Mouse (Mus musculus): ENCODE data around the gene Ddb2.

Gene Ddb2

GRCm38 (mm10) chr2:91254725-91255380 is 18.1 kb upstream of the Ddb2 start:
- DNase-seq, result no peak

- no peak for DNase-seq
Measured at GRCm38 (mm10) chr2:91252512-91252911, 15.7 kb upstream of the Ddb2 start.

DNA sequence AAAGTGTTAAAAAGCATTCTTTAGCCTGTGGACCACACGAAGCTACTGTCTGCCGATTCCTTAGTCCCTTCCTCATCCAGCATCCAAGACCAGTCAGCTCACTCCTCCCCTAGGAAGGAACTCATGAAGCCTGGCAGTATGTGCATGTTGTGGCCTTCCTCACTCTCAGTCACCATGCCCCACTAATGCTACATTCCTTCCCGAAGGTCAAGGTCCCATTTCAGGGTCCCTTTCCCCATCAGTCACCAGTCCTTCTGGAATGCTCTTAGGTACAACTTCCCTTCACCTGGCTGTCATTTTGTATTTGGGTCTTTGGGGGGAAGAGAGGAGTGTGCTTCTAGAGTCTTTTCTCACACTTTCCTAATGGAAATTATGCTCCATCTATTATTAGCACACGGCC is 15.2 kb upstream of the Ddb2 start:
- no peak for DNase-seq

DNA sequence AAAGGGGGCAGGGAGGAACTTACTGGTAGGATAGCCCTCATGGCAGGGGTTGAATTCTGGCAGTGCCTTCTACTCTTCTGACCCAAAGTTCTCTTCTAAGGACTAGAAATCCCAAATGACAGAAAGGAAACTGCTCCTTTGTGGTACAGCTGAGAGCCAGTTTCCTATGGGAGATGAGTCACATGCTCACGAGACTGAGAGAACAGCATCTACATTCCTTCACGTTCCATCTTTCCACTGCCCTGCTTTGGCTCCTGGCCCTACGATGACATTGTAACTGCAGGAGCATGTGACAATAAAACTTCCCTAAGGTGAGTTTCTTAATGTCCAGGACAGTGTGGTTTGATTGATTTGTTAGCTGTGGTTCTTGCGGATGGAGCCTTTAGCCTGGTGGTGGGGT is 11.6 kb upstream of the Ddb2 start:
- DNase-seq, result no peak

GRCm38 (mm10) chr2:91244557-91245228 is 7.9 kb upstream of the Ddb2 start:
- no peak for DNase-seq

DNA sequence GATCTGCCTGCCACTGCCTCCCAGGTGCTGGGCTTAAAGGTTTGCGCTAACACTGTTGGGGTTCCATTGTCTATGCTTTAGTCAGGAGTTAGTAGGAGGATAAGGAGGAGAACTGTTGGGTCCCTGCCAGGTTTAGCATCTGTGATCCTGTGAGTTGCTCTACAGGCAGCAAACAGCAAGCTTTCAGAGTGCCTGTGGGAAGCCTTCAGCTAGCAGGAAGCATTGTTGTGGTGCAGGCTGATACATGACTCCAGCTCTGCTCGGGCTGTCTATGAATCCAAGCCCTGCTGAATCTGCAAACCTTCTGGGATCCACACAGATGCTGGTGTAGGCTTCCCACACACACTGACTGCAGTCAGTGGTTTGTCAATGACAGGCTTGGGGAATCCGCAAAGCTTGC is 6.6 kb upstream of the Ddb2 start:
- DNase-seq, result no peak

DNA sequence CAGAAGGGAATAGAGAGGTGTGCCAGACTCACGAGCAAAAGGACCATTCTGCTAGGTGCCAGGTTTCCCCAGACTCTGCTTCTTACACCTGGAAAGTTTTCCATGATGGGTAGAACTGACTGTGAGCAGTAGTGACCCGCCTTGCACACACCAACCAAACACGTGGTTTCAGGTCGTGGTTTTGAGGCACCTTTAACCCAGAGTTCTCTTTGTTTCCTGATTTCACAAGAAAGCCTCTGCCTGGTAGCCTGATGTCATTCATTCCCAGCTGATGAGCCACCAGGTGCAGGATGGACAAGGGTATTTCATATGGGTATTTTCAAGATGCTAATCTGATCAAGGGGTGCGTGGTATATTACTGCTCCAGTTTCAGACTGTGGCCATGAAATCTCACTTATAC is 5.8 kb upstream of the Ddb2 start:
- no peak for DNase-seq

DNA sequence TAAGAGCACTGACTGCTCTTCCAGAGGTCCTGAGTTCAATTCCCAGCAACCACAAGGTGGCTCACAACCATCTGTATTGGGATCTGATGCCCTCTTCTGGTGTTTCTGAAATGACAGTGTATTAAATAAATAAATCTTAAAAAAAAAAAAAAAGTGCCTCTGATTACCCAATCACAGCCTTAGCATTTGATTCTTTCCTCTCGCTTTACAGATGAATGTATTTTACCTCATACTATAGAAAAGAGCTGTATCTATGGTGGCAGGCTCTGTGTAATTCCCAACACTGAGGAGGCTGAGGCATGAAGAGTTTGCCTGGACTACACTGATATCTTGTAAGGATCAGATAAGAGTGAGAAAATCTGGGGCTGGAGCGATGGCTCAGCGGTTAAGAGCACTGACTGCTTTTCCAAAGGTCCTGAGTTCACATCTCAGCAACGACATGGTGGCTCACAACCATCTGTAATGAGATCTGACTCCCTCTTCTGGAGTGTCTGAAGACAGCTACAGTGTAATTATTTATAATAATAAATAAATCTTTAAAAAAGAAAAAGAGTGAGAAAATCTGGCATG is 814 bp upstream of the Ddb2 start:
- peak; percentile 63 for DNase-seq

DNA sequence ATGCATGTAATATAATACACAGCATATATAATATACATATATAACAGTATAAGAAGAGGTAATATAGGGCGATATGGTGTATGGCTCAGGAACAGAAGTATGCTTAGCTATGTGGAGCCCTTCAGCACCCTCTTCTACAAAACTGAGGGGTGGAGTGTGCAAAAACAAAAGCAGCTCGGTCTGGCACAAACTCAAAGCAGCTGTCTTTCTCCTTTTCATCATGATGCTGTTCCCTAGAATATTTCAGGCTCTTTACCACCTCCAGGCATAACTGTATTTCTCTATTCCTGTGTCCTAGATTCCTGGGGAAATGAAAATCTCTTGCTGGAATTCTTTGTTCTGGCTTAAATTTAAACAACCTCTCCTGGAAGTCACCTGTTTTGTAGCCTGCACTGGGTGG is 7.0 kb downstream of the Ddb2 start:
- no peak for DNase-seq

DNA sequence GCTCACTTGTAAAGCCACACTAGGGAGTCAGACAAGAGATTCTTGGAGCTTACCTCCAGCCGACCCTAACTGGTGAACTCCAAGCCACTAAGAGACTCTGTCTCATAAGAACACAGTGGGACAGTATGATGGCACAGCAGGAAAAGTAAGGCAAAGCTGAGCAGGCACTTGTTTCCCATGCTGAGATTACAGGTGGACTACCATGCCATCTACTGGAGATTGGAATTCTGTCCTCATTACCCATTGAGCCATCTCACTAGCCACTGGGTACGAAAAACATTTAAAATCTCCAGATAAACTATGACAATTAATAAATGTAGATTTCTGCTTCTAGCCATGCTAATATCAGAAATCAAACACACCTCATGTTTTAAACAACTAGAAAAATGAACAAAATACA is 13.2 kb downstream of the Ddb2 start:
- no peak for DNase-seq

DNA sequence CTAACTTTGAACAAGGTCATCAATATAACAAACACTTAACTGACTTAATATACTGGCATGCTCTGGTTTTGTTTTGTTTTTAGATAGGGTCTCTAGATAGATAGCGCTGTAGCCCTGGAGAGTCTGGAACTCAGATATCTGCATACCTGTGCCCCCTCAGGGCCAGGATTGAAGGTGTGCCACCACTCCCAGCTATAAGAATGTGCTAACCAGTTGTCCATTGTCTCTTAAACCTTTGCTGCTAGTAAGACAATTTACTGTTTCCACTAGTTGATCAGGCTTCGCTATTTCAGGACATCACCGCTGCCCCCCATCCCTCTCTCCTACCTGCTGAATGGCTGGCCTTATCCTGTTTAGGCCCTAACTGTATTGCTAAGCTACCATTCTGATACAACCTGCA is 16.3 kb downstream of the Ddb2 start:
- DNase-seq, result no peak

GRCm38 (mm10) chr2:91217032-91217431 is 19.8 kb downstream of the Ddb2 start:
- peak; percentile 33 for DNase-seq

GRCm38 (mm10) chr2:91213311-91213710 is 23.5 kb downstream of the Ddb2 start:
- DNase-seq, result no peak

GRCm38 (mm10) chr2:91206254-91206775 is 30.5 kb downstream of the Ddb2 start:
- DNase-seq, result no peak

DNA sequence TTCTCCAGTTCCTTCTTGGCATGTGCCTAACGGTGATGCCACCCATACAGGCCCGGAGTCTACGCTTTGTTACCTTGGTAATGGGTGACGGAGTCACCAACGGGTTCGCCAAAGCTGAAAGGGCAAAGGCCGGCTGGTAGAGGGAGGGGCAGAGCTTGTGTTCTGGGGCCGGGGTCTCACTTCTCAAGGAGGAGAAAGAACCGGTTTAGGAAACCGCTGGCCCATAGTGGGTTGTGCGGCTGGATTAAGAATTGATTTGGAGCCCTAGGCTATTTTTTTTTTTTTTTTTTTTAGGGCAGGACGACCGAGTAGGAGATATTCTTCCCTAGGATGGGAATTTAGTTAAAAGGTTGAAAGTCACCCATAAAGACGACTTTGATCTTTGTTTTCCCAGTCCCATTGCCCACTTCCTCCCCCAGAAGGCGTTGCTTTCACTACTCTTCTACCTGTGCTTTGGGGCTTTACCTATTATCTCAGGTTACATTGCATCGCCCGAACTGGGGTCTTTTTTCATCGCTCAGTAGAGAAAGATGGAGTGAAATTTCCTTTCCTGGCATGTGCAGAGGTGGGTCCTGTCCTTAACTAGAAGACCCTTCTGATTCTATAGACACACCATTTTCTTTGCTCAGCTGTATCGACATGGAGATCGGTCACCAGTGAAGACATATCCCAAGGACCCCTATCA is 33.7 kb downstream of the Ddb2 start:
- no peak for DNase-seq

DNA sequence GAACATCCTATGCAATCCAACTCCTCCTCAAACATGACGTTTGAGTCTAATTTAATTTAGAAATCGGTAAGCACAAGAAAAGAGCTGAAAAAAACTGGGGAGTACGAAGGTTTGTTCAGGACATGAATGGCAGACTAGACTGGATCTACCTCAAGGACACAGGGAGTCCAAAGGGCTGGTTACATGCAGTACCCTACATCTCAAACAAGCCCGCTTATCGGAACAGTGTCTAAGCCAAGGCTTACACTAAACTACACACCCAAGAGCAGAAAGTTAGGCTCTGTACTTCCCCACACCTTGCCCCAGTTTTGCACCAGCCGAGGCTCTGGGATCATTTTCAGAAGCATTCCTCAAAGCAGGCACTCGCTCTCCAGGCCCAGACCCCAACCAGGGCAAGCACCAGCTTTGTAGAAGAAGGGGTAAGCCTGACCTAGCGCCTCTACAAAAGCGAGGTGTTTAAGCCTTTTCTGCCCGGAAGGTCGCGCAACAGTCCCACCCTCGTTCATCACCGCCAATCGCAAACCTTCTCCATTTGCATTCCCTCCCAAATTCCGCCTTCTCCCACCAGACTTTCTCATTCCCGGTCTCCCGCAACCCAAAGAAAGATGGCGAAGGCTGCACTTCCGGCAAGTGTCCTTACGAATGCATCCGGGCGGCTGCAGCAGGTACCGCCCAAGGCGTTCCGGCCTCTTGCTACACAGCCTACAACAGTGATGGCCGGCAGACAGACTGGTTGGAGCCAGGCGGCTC is 34.4 kb downstream of the Ddb2 start, which contains the start of the genes Nr1h3 and Acp2:
Nr1h3 (minus strand) TSS at position 613 of the 750 bp plus-strand sequence.
Acp2 (plus strand) TSS at position 664 of the 750 bp plus-strand sequence.
- DNase-seq, result peak; percentile 94

DNA sequence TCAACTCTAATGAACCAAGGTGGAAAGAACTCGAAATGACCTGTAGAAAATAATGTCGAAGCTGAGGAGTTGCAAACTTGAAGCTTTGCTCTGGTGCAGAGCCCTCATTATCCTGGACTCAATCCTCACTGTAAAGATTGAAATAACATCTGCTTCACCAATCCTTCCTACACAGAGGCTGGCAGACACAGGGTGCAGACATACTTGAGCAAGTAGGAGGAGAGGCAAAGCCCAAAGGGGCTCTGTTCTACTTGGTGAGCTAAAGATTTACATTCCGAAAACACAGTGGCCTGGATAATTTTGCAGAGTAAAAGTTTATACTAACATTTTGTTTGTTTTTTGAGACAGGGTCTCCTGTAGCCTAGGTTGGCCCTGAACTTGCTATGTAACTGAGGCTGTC is 37.9 kb downstream of the Ddb2 start:
- DNase-seq, result no peak

DNA sequence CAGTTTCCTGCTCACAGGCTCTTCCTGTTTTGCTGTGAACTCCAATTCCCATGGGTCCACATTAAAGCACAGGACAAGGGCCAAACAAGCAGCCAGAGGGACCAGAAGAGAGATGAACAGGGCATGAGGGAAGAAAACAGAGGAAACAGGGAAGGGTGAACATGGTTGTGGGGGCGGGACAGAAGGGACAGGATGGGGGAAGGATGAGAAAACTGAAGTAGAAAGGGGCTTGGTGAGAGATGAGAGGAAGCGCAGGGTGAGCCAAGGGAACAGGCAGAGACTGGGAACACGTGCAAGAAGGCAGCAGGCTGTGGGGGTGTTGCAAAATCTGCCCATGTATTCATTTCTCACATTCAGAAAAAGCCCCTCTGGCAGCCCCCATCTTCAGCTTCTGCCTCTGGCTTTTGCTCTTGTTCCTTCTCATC is 40.2 kb downstream of the Ddb2 start:
- peak; percentile 62 for DNase-seq

- DNase-seq, result peak; percentile 93
Measured at GRCm38 (mm10) chr2:91194624-91195332, 42.0 kb downstream of the Ddb2 start.

GRCm38 (mm10) chr2:91190501-91190900 is 46.3 kb downstream of the Ddb2 start:
- DNase-seq, result no peak

- no peak for DNase-seq
Measured at GRCm38 (mm10) chr2:91187431-91187830, 49.4 kb downstream of the Ddb2 start.

GRCm38 (mm10) chr2:91186208-91186607 is 50.6 kb downstream of the Ddb2 start:
- DNase-seq, result no peak
